Mouse (Mus musculus): ENCODE results near the gene Smbd1.

- TF ChIP-seq CTCF (IDR thresholded peaks at IDR 0.05; ENCODE audit: low read depth, low read length) (no peak), GATA1 (IDR thresholded peaks at IDR 0.05; ENCODE audit: borderline replicate concordance, low read length) (no peak), TAL1 (conservative IDR thresholded peaks at IDR 0.05; ENCODE audit: low read depth, low read length) (no peak), GATA2 (IDR thresholded peaks at IDR 0.05; ENCODE audit: borderline replicate concordance, low read depth, low read length) (no peak)
These were observed 13.8 kb upstream of the Smbd1 start for GRCm38 (mm10) chr16:32824061-32824460.

All from G1E (cell line).